Mouse (Mus musculus): ENCODE measurements around the gene Tmem102. TPM values are rescaled to one million over a fixed set of nuclear protein-coding genes. Genes with fewer than 3 reads are reported as not detected.

Gene Tmem102
- under 1 TPM in 1 of 2 experiments, not detected in 1; 0.17 TPM for total RNA-seq (2021)

DNA sequence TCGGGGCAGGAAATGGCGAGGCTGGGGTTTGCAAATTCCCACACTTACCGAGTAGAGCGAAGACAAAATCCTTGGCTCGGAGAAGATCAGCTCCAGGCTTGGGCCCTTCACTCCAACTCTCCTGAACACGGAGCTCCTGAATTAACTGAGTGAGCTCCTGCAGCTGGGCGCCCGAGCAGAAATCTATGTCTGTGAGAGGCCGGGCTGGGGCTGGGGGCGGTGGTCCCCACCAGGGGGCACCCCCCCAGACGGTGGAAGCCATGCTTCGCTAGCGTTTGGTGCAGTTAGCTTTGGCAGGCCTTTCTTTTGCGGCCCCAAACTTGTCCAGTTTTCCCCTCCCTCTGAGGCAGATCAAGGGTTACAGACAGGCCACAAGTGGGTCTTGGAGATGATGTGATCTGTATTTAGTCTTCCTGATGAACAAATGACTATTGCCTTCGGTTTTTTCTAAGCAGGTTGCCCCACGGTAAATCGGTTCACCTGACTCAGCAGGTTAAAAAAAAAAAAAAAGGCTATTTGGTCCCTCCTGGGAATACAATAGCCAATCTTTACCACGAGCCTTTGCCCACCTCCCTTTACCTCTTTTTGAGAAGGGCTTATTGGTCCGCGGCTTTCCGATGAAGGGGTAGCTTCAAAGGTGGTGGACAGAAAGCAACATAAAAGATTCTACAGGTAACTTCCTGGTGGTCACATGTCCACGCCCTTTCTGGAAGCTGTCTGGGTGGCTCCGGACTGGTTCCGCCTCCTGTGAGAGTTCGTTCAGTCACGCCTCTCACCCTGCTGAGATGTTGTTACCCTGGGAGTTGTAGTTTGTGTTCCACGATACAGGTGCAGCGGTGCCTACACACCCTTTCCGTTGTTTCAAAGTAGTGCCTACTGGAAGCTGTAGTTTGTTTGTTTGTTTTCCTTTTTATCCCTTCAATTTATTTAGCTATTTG, at the start of gene Tmem102:
Gene Tmem102, minus strand, starts transcription at position 653 of the 938 bp plus-strand sequence.
- DNase-seq, result no peak

DNA sequence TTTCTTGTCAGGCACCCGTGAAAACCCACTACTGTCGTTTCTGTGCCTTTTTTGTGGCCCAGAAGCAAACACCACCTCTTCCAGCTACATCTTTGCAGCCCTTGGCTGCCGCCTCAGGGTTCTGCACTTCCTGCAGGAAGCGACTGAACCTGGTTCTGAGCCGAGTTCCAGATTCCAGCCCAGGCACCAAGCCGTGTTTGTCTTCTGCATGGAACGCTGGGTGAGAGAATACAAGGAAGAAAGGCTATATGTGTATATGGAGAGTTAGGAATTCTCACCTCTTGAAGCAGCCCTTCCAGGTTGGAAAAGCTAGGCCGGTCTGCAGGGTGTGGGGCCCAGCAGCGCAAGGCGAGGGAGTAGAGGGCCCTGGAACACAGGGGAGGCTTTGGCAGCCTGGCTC, 49.3 kb upstream of the Tmem102 start:
- no peak for DNase-seq

DNA sequence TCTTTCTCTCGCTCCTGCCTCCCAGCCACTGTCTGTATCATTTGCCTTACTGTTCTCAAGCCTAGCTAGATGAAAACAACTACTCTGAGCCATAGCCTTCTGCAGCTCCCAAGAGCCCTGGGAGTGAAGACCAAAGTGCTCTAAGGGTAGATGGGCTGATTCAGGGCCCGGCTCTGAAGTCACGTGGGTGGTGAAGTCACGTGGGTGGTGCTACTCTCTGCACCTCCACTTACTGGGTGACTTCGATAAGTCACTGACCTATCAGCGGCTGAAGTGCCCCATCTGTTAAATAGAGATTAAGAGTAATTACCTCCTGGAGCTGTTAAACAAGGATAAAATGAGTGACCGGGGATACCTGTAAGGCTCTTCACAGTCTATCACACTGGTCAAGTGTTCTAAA, 48.6 kb upstream of the Tmem102 start:
- DNase-seq, result no peak

DNA sequence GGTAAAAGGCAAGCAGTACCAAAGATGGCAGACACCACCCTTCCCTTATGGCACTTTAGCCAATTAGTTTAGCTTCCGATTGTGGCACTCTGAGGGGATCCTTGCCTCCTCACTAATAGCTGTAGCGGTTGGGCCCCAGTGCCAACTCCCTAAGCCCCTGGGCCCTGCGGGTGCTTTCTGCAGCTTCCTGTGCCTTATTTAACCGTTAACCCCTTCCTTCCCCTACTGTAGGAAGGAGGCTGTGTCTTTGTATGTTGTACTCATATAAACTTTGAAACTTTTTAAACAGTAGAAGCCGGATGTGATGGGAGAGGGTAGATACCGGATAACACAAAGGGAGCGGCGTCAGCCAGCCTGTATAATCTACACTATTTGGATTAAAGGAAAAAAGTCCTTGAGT, 45.3 kb upstream of the Tmem102 start:
- DNase-seq, result no peak

DNA sequence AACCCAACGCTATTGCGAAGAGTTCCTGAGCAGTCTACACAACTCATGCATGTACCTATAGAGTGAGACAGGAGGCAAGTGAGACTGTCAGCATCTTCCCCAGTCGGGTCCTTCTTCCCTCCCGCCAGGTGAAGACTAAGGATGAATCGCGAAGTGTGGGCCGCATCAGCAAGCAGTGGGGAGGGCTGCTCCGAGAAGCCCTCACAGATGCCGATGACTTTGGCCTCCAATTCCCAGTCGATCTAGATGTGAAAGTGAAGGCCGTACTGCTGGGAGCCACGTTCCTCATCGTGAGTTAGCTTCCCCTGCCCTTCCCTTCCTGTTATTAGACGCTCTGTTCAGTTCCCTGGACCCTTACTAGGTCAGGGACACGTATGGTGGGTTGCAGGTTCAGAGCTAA, 44.5 kb upstream of the Tmem102 start:
- DNase-seq, result no peak

DNA sequence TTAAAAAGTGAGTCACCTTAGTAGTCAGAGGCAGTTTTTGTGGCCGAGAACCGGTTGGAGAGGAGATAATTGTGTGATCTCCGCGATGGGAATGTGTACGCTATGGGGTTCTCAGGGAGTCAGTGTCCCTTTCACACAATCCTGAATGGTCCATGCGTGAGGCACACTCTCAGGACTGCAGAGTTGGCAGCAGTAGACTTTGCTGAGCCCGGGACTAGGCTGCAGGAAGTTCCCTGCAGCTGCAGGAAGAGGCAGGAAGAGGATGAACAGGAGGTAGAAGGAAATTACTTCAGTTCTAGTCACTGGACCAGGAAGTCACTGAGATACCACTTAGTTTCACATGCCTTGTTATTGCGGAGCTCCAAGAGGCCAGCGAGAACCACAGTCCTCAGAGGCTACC, 43.7 kb upstream of the Tmem102 start:
- DNase-seq, result no peak

DNA sequence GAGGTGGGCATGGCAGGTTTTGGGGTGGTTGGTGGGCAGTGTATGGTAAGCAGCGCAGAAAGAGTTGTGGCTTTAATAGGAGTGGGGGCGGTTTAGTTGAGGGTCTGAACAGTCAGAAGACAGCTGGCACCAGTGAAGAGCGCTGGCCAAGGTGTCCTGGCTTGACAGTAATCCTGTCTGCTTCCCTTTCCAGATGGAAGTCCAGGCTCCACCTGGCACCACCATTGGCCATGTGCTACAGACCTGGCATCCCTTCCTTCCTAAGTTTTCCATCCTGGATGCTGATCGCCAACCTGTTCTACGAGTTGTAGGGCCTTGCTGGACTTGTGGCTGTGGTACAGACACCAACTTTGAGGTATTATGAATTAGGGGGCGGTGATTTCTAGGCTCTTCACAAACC, 42.6 kb upstream of the Tmem102 start:
- no peak for DNase-seq

DNA sequence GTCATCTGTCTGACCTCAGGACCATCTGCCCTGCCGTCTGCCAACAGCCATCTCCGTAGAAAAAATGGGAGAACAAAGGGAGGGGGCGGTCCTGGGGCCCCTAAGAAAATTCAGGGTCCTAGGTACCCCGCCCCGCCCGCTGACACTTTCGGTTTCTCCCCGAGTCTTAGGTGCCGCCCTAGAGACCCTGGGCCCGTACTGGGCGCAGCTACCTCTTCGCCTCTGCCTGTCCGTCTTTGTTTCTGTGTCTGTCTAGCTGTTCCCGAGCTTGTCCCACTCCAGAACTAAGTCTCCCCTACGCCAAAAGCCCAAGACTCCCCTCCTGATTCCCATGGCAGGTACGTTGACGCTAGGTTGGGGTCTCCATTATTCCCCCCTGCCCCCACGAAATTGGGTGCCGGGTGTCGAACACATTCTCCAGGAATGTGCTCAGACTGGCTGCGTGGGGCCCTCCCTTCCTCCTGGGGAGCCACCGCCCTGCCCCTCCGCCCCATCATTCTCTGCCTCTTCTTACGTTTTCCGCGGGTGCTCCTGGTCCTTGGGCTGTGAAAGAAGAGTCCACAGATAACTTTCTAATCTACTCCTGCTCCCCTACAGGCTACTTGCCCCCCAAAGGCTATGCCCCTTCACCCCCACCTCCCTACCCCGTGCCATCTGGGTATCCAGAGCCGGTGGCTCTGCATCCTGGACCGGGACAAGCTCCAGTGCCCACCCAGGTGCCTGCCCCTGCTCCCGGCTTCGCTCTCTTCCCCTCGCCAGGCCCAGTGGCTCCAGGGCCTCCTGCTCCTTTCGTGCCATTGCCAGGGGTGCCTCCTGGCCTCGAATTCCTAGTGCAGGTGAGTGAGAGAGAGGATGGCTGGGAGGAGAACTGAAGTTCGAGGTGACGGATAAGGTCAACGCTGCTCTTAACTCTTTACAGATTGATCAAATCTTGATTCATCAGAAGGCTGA, 41.6 kb upstream of the Tmem102 start:
- no peak for DNase-seq

DNA sequence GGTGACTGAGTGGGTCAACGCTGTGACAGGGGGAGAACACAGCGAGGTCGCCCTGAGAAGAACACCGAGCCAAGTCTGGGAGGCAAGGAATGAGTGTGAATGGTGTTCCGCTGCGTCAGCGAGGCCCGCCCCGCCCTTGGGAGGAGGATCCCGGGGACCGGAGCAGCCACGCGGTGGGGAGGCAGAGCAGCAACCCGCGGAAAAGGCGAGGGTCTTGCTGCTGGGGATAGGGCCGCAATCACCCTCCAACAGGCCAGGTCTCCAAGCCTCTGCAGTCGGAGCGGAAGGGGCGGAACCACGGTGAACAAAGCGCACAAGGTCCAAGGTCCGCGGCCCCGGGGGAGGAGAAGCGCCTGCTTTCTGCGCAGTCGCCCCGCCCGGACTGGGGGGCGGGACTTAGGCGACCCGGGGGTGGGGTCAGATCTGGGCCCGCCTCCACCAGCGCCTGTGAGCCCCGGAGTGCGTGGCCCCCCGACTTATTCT, 40.8 kb upstream of the Tmem102 start, which contains the start of gene Plscr3:
Gene Plscr3, plus strand, starts transcription at position 179 of the 483 bp plus-strand sequence.
- DNase-seq, result peak; percentile 89

DNA sequence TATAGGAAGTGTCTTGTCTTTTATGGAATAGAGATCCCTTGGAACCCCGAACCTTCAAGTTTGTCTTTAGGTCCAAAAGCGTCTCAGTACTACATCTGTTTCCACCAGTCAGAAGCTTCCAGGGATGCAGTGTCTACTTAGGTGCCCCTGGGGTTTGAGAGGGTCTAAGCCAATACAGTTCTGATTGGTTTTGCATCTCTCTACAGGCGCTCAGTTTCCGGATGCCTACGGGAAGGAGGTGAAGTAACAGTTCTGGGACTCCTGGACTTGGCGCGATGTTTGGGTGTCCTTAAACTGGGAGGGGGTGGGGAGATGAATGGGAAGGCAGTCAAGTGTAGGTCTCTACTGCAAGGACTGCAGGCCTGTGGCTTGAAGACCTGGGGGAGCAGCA, 33.3 kb upstream of the Tmem102 start:
- DNase-seq, result no peak

DNA sequence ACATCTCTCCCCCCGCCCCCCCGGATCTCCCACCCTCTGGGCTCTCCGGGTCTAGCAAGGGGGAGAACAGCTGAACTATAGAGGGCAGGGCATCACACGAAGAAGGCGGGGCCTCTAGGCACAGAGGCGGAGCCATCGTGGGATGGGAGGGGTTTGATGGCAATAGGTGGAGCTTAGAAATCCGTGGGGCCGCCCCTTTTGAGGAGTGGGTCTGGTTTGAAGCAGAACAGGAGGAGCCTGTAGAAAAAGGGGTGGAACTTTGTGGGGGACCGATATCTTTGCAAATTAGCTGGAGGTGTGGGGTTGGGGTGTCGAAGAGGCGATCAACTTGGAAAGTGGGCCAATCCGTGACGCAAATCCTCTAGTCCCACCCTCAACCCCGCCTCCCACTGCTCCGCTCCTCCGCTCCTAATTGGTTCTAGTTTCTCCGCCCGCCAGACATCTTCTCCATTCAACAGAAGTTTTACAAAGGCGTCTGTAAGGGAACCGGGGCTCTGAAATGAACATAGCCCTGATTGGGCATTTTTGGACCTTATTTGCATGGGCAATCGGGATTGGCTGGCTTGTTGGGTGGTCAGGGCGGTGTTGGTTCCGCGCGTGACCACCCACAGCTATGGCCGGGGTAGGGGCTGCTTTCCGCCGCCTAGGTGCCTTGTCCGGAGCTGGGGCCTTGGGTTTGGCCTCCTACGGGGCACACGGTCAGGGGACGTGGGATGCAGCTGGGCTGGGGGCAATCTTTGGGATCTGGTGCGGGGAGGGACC, 32.7 kb upstream of the Tmem102 start, which contains the start of gene Tmem256:
Gene Tmem256, plus strand, starts transcription at position 563 of the 762 bp plus-strand sequence.
- peak; percentile 97 for DNase-seq

DNA sequence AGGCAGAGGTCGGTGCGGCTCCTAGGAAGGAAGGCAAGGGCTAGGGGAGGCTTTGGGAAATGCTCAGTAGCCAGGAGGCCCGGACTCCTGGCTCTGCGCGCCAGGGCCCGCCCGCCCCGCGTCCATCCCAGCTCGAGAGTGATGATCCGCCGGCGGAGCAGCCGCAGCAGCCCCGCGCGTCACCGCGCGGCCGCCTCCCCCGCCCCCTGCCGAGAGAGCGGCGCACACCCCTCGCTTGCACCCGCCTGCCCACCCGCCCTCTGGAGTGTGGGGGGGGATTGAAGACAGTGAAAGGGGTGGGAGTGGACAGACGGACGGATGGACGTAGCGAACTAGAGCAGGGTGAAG, 32.2 kb upstream of the Tmem102 start, which contains the start of gene Nlgn2:
Gene Nlgn2, minus strand, starts transcription at position 181 of the 348 bp plus-strand sequence.
- no peak for DNase-seq

DNA sequence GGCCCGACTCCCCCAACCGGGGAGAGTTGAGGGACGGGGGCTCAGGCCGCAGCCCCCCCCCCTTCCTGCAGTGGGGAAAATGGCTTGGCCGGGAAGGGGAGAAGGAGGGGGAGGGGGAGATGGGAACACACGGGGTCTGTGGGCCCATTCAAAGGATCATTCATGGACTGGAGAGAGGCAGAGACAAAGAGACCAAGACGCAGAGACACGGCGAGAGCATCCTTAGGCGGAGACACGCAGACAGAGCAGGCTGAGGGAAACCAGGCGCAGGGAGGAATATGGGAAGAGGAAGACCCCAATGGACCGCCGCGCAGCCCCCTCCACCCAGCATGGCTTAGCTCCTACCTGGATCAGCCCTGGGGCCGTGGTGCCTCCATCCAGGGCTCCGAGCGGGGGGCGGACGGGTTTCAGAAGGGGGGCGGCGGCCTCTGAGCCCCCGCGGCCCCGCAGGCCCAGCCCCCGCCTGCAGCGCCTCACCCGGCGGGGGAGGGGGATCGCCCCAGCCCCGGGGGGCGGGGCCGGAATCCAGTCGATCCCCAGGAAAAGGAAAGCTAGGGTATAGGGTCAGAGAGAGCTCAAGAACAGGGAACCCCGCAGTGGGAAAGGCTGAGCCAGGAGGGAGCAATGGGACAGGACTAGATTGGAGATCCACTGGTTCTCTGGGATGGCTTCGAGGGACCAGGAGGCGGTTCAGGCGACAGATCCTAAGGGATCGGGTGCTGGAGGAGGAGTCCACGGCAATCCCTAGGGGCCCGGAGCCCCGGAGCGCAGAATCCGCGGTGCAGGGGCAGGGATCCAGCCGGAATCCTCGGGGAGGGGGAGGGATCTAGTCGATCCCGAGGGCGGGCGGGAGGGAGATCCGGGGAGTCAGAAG, 31.5 kb upstream of the Tmem102 start:
- peak; percentile 51 to 60 for DNase-seq

DNA sequence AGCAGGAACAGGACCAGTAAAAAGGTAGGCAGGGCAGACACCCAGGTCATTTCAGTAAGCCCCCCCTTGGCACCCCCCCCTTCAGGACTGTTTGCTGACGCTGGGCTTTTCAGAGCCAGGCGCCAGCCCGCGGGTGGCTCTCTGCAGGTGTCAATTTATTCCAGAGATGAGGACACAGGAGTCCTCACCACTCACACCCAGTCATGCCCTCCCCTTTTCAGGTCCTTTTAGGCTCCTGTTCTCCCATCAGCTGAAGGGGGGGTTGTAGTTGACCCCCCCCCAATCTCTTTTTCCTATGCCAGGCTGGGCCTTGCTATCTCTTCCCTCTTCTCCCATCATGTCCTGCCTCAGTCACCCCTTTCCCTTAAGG, 30.5 kb upstream of the Tmem102 start:
- DNase-seq, result no peak

DNA sequence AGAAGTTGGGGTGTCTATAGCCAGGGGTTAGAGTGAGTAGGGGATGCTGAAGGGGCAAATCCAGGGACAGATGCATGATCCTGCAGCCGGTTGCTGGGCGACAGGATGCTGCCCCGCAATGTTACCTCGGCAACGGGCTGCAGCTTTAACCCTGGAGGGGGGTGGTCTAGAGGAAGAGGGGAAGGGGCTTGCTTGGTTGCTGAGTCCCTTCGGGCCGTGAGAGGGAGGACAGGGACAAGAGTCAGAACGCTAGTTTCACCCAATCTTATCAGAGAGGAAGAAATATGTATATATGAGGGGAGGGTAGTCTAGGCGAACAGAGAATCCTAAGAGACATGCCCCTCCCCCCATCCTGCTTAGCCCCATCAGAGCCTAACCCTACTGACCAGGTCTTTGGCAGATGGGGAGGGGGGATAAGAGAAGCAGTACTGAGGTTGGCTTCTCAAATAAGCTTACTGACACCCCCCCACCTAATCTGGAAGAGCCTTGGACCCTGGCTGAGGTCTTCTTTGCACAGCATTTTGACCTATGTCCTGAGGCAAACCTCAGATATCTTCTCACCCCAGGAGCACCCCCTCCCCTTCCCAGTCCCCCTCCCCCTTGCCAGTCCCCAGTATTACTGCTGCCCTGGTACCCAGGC, 30.0 kb upstream of the Tmem102 start:
- no peak for DNase-seq

DNA sequence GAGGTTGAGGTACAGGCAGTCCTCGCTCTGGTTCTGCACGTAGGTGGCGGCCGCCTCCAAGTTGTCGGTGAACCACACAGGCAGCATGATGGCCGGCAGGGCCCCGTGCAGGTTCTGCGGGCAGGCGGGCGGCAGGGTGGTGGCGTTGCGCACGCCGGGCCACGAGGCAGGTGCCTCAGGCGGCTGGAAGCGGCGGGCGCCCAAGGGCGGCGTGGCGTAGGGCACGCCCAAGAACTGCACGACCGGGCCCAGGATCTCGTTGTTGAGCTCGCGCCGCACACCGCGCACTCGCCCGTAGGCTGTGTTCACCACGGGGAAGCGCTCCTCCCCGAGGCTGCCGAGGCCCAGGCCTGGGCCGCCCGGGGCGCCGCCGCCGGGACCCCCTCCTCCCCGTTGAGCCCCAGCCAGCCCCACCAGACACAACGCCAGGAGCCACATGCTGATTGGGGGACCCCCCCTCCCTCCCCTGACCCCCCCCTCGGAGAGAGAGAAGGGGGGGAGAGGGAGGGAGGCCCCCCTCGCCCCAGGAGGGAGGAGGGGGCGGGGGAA, 28.7 kb upstream of the Tmem102 start:
- DNase-seq, result no peak

DNA sequence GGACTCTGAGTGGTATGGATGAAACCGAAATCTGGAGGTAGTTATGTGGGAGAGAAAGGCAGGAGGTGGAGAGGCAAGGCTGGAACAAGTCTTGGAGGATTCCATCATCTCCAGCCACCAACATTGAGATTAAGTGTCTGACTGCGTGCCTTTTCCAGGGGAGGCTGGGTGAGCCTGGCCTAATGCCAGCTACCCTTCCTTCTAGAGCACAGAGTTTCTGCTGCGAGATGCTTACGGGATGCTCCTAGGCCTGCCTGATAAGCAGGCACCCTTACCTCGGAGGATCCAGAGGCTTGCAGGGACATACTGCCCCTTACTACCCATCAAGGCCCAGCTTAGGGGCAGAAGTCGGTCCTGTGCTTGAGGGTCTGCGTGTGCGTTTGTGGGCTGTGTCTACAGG, 28.1 kb upstream of the Tmem102 start:
- DNase-seq, result no peak

DNA sequence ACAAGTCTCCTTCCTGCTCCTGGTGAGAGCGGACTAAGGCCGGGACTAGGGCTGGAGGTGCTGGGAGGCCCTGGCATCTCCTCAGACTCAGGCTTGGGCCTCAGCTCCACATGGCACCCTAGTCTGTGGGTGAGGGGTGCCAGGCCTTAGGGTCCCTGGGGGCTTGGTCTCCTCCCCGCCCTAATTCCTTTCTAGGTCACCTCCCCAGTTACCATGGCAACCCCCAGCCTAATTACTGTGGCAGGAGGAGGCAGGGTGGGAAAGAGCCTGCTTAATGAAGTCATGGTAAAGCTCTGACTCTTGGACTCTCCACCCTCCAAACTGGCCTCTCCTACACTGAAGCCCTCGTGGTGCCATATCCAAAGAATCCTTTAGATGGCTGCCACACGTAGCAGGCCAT, 23.4 kb upstream of the Tmem102 start:
- DNase-seq, result no peak

DNA sequence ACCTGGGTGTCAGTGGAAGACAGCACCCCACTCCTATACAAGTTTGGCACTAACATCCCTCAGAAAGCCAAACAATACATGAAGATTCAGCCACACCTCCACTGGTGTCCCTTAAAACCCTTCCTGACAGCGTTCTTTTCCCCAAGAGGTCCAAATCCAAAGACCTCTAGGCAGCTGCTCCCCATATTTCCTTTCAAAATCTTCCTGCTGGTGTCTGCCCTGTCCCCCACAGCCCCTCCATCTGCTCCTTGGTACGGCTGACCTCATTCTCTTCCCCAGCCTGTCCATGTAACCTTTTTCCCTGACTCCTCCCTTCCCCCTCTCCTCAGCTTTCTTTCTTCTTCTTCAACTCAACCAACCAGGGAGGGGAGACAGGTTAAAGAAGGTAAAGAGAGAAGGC, 18.0 kb upstream of the Tmem102 start:
- DNase-seq, result no peak

DNA sequence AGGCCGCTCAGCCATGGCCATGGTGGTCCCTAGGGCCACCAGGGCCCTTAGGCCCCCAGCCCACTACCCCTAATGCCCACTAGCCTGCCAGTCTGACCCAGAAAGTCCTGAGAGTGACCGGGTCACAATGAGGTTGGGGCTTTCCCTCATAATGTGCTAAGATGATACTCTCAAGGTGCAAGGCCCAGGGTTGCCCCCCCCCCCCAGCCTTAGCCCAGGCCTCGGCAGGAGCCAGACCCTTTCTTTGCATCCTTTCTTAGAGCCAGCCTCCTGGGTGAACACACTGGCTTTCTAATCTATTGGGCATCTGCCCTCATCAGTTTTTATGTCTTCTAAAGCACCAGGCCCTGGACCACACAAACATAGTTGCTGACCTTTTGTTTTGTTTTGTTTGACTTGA, 16.7 kb upstream of the Tmem102 start, which contains the start of gene Spem1:
Gene Spem1, minus strand, starts transcription at position 101 of the 400 bp plus-strand sequence.
- no peak for DNase-seq
